Mouse (Mus musculus): ENCODE results near the gene Pdlim4. TPM values are rescaled to one million over a fixed set of nuclear protein-coding genes. Genes with fewer than 3 reads are reported as not detected.

The Pdlim4 gene
- polyA plus RNA-seq, 1 experiment from 2014 or later: 52.1 TPM

DNA sequence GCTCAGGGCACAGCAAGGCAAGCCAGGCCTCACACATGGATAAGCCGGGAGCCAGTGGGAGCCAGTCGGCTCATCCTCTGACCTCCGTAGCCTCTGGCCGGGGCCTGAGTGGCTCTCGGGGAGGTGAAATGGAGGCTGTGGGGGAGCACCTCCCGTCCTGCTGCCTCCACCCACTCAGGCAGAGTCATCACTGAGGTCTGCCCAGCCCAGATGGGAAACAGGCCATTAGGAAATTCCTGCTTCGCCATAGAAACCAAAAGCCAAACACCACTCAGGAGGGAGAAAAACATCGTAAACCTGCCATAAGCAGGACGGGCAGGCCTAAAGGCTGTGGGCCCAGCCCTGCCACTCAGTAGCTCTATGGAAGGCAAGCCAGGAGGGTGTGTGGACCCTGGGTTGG lies 8.5 kb downstream of the Pdlim4 start:
- peak; percentile 74 for ATAC-seq (ENCODE audit: low FRiP score, low TSS enrichment)
- Histone ChIP-seq H3K9ac (ENCODE audit: low read depth, low read length) (no peak overlapping the region; the same call in 1 of the 2 replicates), H3K4me3 (ENCODE audit: low read length) (no peak overlapping the region), H3K9me3 (ENCODE audit: control insufficient read depth, low read length) (no peaks in the 10 kb centered on the region), H3K27me3 (ENCODE audit: control insufficient read depth, insufficient read depth, low read length) (no peaks in the 10 kb centered on the region), H3K4me1 (ENCODE audit: control insufficient read depth, insufficient read depth, low read length) (peaks cover 38% of the 10 kb centered on the region), H3K36me3 (ENCODE audit: control insufficient read depth, insufficient read depth, low read length) (peaks cover 10% of the 10 kb centered on the region; the same call in 1 of the 2 replicates), H3K27ac (ENCODE audit: low read depth, low read length) (peak overlapping the region; percentile 73), H3K4me2 (replicated peaks; ENCODE audit: low read depth, low read length) (no peak overlapping the region)
- WGBS: 8% methylated on average over 9 of the region's 9 CpGs

DNA sequence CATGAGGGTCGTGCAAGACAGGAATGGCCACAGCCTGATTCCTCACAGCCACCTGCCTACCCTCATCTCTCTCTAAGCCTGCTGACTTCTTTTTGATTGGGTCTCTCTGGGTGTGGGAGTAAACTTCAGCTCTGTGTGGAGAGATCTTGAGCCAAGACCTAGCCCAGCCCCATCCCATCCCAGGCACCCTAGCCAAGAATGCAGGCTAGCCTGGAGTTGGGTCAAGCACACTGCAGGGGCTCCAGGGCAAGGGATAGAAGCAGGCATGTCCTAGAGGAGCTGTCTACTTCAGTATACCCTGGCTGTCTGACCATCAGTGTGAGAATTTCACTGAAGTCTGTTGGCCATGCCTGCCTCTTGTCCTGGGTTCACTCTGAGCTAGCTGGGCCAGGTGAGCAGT lies 9.3 kb downstream of the Pdlim4 start:
- Histone ChIP-seq H3K9ac (ENCODE audit: low read depth, low read length) (no peak overlapping the region), H3K4me1 (ENCODE audit: control insufficient read depth, insufficient read depth, low read length) (peaks cover 38% of the 10 kb centered on the region), H3K4me2 (replicated peaks; ENCODE audit: low read depth, low read length) (no peak overlapping the region), H3K4me3 (ENCODE audit: low read length) (no peak overlapping the region), H3K27me3 (ENCODE audit: control insufficient read depth, insufficient read depth, low read length) (no peaks in the 10 kb centered on the region), H3K9me3 (ENCODE audit: control insufficient read depth, low read length) (no peaks in the 10 kb centered on the region), H3K36me3 (ENCODE audit: control insufficient read depth, insufficient read depth, low read length) (peaks cover 15% of the 10 kb centered on the region; the same call in 1 of the 2 replicates), H3K27ac (ENCODE audit: low read depth, low read length) (peak overlapping the region; percentile 73; the same call in 1 of the 2 replicates)
- WGBS: 23% methylated on average over 1 of the region's 1 CpGs
- ATAC-seq (ENCODE audit: low FRiP score, low TSS enrichment): no peak

DNA sequence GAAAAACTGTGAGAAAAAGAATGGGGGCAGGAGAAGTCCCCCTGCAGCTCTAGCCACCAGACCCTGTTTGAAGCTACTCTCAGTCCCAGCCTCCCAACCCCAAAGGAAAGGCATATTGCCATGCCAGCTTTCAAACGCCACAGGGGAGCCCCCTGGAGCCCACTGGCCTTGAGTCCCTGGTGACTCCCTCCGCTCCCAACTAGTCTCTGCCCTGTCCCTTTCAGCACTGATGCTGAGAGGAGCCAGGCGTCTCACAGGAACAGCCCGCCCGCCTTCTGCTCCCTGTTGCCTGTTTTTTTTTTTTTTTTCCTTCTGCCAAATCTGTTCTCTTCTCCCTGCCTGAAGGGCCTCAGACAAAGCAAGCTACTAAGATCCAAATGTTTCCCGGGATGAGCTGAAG lies 10.2 kb downstream of the Pdlim4 start:
- H3K4me2 ChIP-seq (replicated peaks; ENCODE audit: low read depth, low read length): no peak overlapping the region
- no peaks in the 10 kb centered on the region for H3K9me3 ChIP-seq (ENCODE audit: control insufficient read depth, low read length)
- peaks cover 38% of the 10 kb centered on the region for H3K4me1 ChIP-seq (ENCODE audit: control insufficient read depth, insufficient read depth, low read length)
- no peak for ATAC-seq (ENCODE audit: low FRiP score, low TSS enrichment)
- 0 out of 2 replicates have a peak overlapping the region, but pooled peaks have one; percentile 51 for H3K27ac ChIP-seq (ENCODE audit: low read depth, low read length)
- H3K36me3 ChIP-seq (ENCODE audit: control insufficient read depth, insufficient read depth, low read length): peaks cover 15% of the 10 kb centered on the region; the same call in 1 of the 2 replicates
- H3K27me3 ChIP-seq (ENCODE audit: control insufficient read depth, insufficient read depth, low read length): no peaks in the 10 kb centered on the region
- WGBS: 33% methylated on average over 6 of the region's 6 CpGs
- H3K9ac ChIP-seq (ENCODE audit: low read depth, low read length): no peak overlapping the region
- no peak overlapping the region for H3K4me3 ChIP-seq (ENCODE audit: low read length)

DNA sequence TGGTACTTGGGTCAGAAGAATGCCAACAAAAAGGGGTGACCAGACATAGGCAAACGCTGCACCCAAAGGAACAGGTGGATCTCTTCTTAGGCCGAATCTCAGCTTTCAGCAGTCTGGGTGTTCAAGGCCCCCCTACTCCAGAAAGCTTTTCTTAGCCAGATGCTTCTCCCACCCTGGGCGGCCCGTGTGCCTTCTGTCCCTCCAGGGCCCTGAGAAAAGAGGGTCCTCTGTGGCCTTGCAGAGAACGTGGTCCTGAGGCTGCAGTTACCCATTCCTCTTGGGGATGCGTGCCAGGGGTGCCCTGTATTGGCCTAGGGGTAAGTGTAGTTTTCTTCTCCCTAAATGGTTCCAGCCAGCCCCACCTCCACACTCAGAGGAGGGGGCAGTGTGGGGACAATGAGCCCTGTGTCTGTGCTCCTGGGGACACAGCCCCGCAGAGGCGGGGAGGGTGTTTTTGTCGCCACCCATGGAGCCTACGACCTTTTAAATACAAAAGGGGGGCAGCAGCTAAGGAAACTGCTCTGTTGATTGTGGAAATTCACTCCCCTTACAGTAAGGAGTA lies 10.7 kb downstream of the Pdlim4 start:
- no peak overlapping the region for H3K9ac ChIP-seq (ENCODE audit: low read depth, low read length)
- no peaks in the 10 kb centered on the region for H3K9me3 ChIP-seq (ENCODE audit: control insufficient read depth, low read length)
- peaks cover 15% of the 10 kb centered on the region; the same call in 1 of the 2 replicates for H3K36me3 ChIP-seq (ENCODE audit: control insufficient read depth, insufficient read depth, low read length)
- no peak overlapping the region for H3K4me2 ChIP-seq (replicated peaks; ENCODE audit: low read depth, low read length)
- H3K4me3 ChIP-seq (ENCODE audit: low read length): no peak overlapping the region
- ATAC-seq (ENCODE audit: low FRiP score, low TSS enrichment): no peak
- 50% methylated on average over 10 of the region's 10 CpGs for WGBS
- H3K27ac ChIP-seq (ENCODE audit: low read depth, low read length): 0 out of 2 replicates have a peak overlapping the region, but pooled peaks have one; percentile 11
- peaks cover 38% of the 10 kb centered on the region for H3K4me1 ChIP-seq (ENCODE audit: control insufficient read depth, insufficient read depth, low read length)
- H3K27me3 ChIP-seq (ENCODE audit: control insufficient read depth, insufficient read depth, low read length): no peaks in the 10 kb centered on the region

DNA sequence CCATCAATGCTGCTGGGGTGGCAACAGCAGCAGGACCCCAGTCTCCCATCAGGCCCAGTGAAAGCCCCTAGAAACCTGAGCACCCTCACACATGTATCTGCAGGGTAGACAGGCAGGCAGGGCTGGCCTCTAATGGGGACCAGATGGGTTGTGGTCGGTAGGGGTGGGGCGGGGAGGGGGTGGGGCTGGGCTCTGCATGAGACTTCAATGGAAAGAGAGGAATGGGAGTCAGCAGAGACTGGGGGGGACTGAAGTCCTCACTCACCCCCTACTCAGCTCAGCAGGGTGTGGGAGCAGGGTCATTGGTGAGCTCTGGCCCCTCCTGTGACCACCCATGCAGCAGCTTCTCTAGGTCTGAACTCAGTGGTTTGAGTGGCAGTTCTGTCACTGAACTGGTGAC lies 11.4 kb downstream of the Pdlim4 start:
- no peak for ATAC-seq (ENCODE audit: low FRiP score, low TSS enrichment)
- peaks cover 31% of the 10 kb centered on the region for H3K4me1 ChIP-seq (ENCODE audit: control insufficient read depth, insufficient read depth, low read length)

DNA sequence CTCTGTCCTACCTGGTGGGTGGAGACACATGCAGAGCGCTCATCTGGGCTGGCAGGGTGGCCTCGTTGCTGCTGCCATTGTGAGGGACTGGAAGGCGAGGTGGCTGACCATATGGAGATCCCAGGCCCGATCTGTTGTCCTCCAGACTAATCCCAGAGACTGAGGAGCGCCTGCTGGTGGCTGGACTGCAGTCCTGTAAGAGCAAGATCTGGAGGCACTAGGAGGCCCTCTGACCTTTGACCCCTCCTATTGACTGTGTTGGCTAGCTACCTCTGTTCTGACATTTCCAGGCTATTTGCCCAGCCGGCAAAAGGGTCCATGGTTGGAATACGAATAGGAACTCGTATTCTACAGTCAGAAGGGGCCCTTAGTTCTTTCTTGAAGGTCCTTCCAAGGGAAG lies 12.7 kb downstream of the Pdlim4 start:
- H3K36me3 ChIP-seq (ENCODE audit: control insufficient read depth, insufficient read depth, low read length): peaks cover 12% of the 10 kb centered on the region; the same call in 1 of the 2 replicates
- H3K27ac ChIP-seq (ENCODE audit: low read depth, low read length): no peak overlapping the region
- H3K4me1 ChIP-seq (ENCODE audit: control insufficient read depth, insufficient read depth, low read length): peaks cover 28% of the 10 kb centered on the region

More for the DNA sequence above, 11.4 kb downstream of the Pdlim4 start:
- Histone ChIP-seq H3K9ac (ENCODE audit: low read depth, low read length) (no peak overlapping the region), H3K36me3 (ENCODE audit: control insufficient read depth, insufficient read depth, low read length) (peaks cover 15% of the 10 kb centered on the region; the same call in 1 of the 2 replicates), H3K4me2 (replicated peaks; ENCODE audit: low read depth, low read length) (no peak overlapping the region), H3K27me3 (ENCODE audit: control insufficient read depth, insufficient read depth, low read length) (no peaks in the 10 kb centered on the region), H3K27ac (ENCODE audit: low read depth, low read length) (no peak overlapping the region), H3K9me3 (ENCODE audit: control insufficient read depth, low read length) (no peaks in the 10 kb centered on the region), H3K4me3 (ENCODE audit: low read length) (no peak overlapping the region)
- 36% methylated on average over 2 of the region's 2 CpGs for WGBS

DNA sequence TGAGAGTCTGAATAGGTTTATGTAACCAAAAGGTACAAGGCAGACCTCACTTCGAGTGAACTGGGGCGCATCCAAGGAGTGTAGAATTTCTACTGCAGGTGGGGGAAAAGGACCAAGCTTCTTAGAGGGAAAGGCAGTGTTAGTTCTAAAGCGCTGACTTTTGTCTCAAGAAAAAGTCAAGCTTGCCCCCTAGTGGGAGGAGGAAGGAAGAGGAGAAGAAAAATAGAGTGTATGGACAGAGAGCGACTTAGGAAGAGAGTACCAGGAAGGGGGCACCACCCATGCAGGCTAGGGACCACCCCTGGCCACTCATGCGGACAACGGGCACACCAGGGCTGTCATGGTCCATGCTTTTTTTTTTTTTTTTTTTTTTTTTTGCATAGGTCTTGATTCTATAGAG lies 14.6 kb downstream of the Pdlim4 start:
- no peak overlapping the region for H3K9ac ChIP-seq (ENCODE audit: low read depth, low read length)
- H3K9me3 ChIP-seq (ENCODE audit: control insufficient read depth, low read length): no peaks in the 10 kb centered on the region
- ATAC-seq (ENCODE audit: low FRiP score, low TSS enrichment): peak; percentile 53; the same call in 1 of the 2 replicates
- no peak overlapping the region for H3K4me3 ChIP-seq (ENCODE audit: low read length)
- H3K4me2 ChIP-seq (replicated peaks; ENCODE audit: low read depth, low read length): no peak overlapping the region
- 40% methylated on average over 6 of the region's 6 CpGs for WGBS
- no peaks in the 10 kb centered on the region for H3K27me3 ChIP-seq (ENCODE audit: control insufficient read depth, insufficient read depth, low read length)
- H3K27ac ChIP-seq (ENCODE audit: low read depth, low read length): no peak overlapping the region
- H3K36me3 ChIP-seq (ENCODE audit: control insufficient read depth, insufficient read depth, low read length): peaks cover 12% of the 10 kb centered on the region; the same call in 1 of the 2 replicates
- H3K4me1 ChIP-seq (ENCODE audit: control insufficient read depth, insufficient read depth, low read length): peaks cover 9% of the 10 kb centered on the region

More for the DNA sequence above, 12.7 kb downstream of the Pdlim4 start:
- no peak for ATAC-seq (ENCODE audit: low FRiP score, low TSS enrichment)
- Histone ChIP-seq H3K4me3 (ENCODE audit: low read length) (no peak overlapping the region), H3K4me2 (replicated peaks; ENCODE audit: low read depth, low read length) (no peak overlapping the region), H3K9me3 (ENCODE audit: control insufficient read depth, low read length) (no peaks in the 10 kb centered on the region), H3K9ac (ENCODE audit: low read depth, low read length) (no peak overlapping the region), H3K27me3 (ENCODE audit: control insufficient read depth, insufficient read depth, low read length) (no peaks in the 10 kb centered on the region)
- WGBS: 57% methylated on average over 8 of the region's 8 CpGs

DNA sequence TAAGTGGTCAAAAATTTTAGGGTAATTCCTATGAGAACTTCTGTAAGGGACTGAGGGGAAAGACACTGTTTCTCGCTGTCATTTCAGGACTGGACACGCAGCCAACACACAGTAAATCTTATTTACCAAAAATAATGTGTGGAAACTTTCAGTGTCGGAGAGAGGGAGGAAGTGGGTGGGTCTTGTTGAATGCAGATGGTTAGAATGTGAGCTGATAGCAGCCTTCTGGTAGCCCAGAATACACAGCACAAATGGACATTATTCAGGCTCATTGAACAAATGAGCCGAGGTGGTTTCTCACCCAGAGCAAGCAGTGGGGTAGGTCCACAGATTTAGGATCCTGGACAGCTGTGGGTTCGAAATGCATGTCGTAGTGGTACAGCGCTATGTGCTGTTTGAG lies 15.7 kb downstream of the Pdlim4 start:
- no peaks in the 10 kb centered on the region for H3K27me3 ChIP-seq (ENCODE audit: control insufficient read depth, insufficient read depth, low read length)
- ATAC-seq (ENCODE audit: low FRiP score, low TSS enrichment): no peak
- H3K4me1 ChIP-seq (ENCODE audit: control insufficient read depth, insufficient read depth, low read length): peaks cover 5% of the 10 kb centered on the region
- H3K4me2 ChIP-seq (replicated peaks; ENCODE audit: low read depth, low read length): no peak overlapping the region
- H3K9me3 ChIP-seq (ENCODE audit: control insufficient read depth, low read length): no peaks in the 10 kb centered on the region
- H3K4me3 ChIP-seq (ENCODE audit: low read length): no peak overlapping the region
- no peak overlapping the region for H3K27ac ChIP-seq (ENCODE audit: low read depth, low read length)
- 81% methylated on average over 7 of the region's 7 CpGs for WGBS
- no peak overlapping the region for H3K9ac ChIP-seq (ENCODE audit: low read depth, low read length)
- H3K36me3 ChIP-seq (ENCODE audit: control insufficient read depth, insufficient read depth, low read length): peaks cover 12% of the 10 kb centered on the region; the same call in 1 of the 2 replicates

DNA sequence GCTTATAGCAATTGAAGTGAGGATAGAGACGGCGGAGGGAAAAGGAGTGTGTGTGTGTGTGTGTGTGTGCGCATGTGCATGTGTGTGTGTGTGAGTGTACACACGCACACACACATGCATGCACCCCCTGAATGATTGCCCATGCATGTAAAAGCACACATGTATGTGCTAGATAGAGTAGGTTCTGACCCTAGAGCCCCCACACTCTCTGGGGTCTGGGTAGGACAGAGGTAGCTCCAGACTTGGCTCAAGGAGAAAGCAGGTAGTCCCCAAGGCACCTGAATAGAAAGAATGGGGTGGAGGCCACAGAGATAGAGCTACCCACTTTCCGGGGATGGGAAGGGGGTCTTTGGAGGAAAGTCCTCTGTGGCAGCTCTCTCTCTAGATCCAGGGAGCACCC lies 16.7 kb downstream of the Pdlim4 start:
- no peak overlapping the region for H3K4me3 ChIP-seq (ENCODE audit: low read length)
- no peak for ATAC-seq (ENCODE audit: low FRiP score, low TSS enrichment)
- 90% methylated on average over 5 of the region's 5 CpGs for WGBS

More for the DNA sequence above, 16.7 kb downstream of the Pdlim4 start:
- Histone ChIP-seq H3K4me2 (replicated peaks; ENCODE audit: low read depth, low read length) (no peak overlapping the region), H3K27me3 (ENCODE audit: control insufficient read depth, insufficient read depth, low read length) (no peaks in the 10 kb centered on the region), H3K36me3 (ENCODE audit: control insufficient read depth, insufficient read depth, low read length) (peaks cover 12% of the 10 kb centered on the region; the same call in 1 of the 2 replicates), H3K9me3 (ENCODE audit: control insufficient read depth, low read length) (no peaks in the 10 kb centered on the region), H3K9ac (ENCODE audit: low read depth, low read length) (no peak overlapping the region), H3K4me1 (ENCODE audit: control insufficient read depth, insufficient read depth, low read length) (no peaks in the 10 kb centered on the region; the same call in 1 of the 2 replicates), H3K27ac (ENCODE audit: low read depth, low read length) (no peak overlapping the region)

Data from kidney, embryonic 14.5 days (tissue).